ENCODE assay signal across 8 mouse cellular contexts in the genomic region with DNA sequence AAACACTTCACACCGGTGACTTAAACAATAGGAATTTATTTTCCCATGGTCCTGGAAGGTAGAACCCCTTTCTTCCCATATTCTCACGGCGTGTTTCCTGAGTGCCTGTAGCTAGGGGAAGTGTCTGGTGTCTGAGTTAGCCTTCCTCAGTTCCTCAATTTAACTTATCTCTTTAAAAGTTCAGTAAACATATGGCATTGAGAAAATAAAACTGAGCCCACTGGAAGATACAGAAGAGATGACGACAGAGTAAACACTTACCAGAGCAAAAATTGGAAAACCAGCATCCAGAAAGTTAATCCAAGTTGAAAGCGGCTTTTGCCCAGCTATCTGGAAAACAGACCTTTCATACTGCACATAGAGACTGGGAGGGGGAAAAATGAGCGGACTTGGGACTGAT. TPM values are rescaled to one million over a fixed set of nuclear protein-coding genes. Genes with fewer than 3 reads are reported as not detected.
DNase-seq lines count a peak whose midpoint lies in the region; ATAC-seq and TF ChIP-seq lines count a peak whose summit lies in the region.

No protein-coding gene starts in this region.

- intact Hi-C loops in left cerebral cortex, postnatal 10 days (cut with DNase I) = no loop called here

- H3K36me3 ChIP-seq in embryonic facial prominence, embryonic 15.5 days = peaks cover 2% of the 10 kb centered on the region; the same call in 1 of the 2 replicates
- H3K36me3 ChIP-seq in hindbrain, postnatal 0 days (ENCODE audit: insufficient read depth, low read length) = no peaks in the 10 kb centered on the region
- H3K36me3 ChIP-seq in midbrain, embryonic 10.5 days = peaks cover 4% of the 10 kb centered on the region

- peak; percentile 18 for DNase-seq in thymus, postnatal 0 days (ENCODE audit: low spot score)
- DNase-seq in thymus, adult 18-20 months = no peak
- DNase-seq in hindbrain, postnatal 0 days (ENCODE audit: low spot score) = no peak
- no peak for DNase-seq in midbrain, embryonic 10.5 days (ENCODE audit: low spot score)
- DNase-seq in gastrocnemius, adult 18-20 months (ENCODE audit: low spot score) = no peak
- no peak for DNase-seq in left cerebral cortex, postnatal 10 days (ENCODE audit: extremely low spot score in 1 of 2, low spot score in 2 of 2)
- DNase-seq in layer of hippocampus, adult 8-10 months (ENCODE audit: low spot score in 2 of 2) = no peak

- 28% methylated on average over 6 of the region's 6 CpGs for WGBS in embryonic facial prominence, embryonic 15.5 days
- WGBS in hindbrain, postnatal 0 days = 44% methylated on average over 6 of the region's 6 CpGs
- 55% methylated on average over 6 of the region's 6 CpGs for WGBS in midbrain, embryonic 10.5 days

- TF ChIP-seq CTCF in hindbrain, postnatal 0 days (IDR thresholded peaks at IDR 0.05; ENCODE audit: low read depth) = no peak

- no peaks in the 10 kb centered on the region for H3K27me3 ChIP-seq in embryonic facial prominence, embryonic 15.5 days
- H3K27me3 ChIP-seq in hindbrain, postnatal 0 days (ENCODE audit: insufficient read depth, low read length) = no peaks in the 10 kb centered on the region
- H3K27me3 ChIP-seq in midbrain, embryonic 10.5 days (ENCODE audit: low read depth, poor library complexity, severe bottlenecking) = no peaks in the 10 kb centered on the region

- peak overlapping the region; percentile 73 for H3K4me2 ChIP-seq in embryonic facial prominence, embryonic 15.5 days (replicated peaks)
- H3K4me2 ChIP-seq in hindbrain, postnatal 0 days (ENCODE audit: low read depth, low read length) = peak overlapping the region; percentile 62

- H3K9me3 ChIP-seq in embryonic facial prominence, embryonic 15.5 days (replicated peaks) = no peaks in the 10 kb centered on the region
- no peaks in the 10 kb centered on the region for H3K9me3 ChIP-seq in hindbrain, postnatal 0 days (ENCODE audit: low read length)
- no peaks in the 10 kb centered on the region for H3K9me3 ChIP-seq in midbrain, embryonic 10.5 days (replicated peaks)

- H3K9ac ChIP-seq in embryonic facial prominence, embryonic 15.5 days = no peak overlapping the region; the same call in 1 of the 2 replicates
- peak overlapping the region; percentile 56; the same call in 1 of the 2 replicates for H3K9ac ChIP-seq in hindbrain, postnatal 0 days (replicated peaks; ENCODE audit: low read length)

- ATAC-seq in embryonic facial prominence, embryonic 15.5 days (ENCODE audit: insufficient number of reproducible peaks, low FRiP score, low TSS enrichment, low read depth) = no peak
- no peak for ATAC-seq in hindbrain, postnatal 0 days

- peaks cover 10% of the 10 kb centered on the region; the same call in 1 of the 2 replicates for H3K4me1 ChIP-seq in embryonic facial prominence, embryonic 15.5 days
- no peaks in the 10 kb centered on the region for H3K4me1 ChIP-seq in hindbrain, postnatal 0 days (ENCODE audit: insufficient read depth, low read length)
- H3K4me1 ChIP-seq in midbrain, embryonic 10.5 days = peaks cover 24% of the 10 kb centered on the region

- H3K4me3 ChIP-seq in embryonic facial prominence, embryonic 15.5 days (replicated peaks) = peak overlapping the region; percentile 87
- H3K4me3 ChIP-seq in hindbrain, postnatal 0 days (ENCODE audit: low read length) = peak overlapping the region; percentile 62
- peak overlapping the region; percentile 91 for H3K4me3 ChIP-seq in midbrain, embryonic 10.5 days

- H3K27ac ChIP-seq in embryonic facial prominence, embryonic 15.5 days (replicated peaks) = peak overlapping the region; percentile 88
- H3K27ac ChIP-seq in hindbrain, postnatal 0 days = peak overlapping the region; percentile 62; the same call in 1 of the 2 replicates
- H3K27ac ChIP-seq in midbrain, embryonic 10.5 days (replicated peaks) = peak overlapping the region; percentile 93

RNA-seq across cellular contexts. Expression of a gene that starts 0.7 kb away (rescaled TPM):
- 2.4 and 3.8 TPM in 2 replicates for polyA plus RNA-seq in thymus, postnatal 0 days (2015; fragmentation: Nextera tagmentation; extraction: Ambion mirVana)
- polyA plus RNA-seq in embryonic facial prominence, embryonic 15.5 days (2015; fragmentation: Nextera tagmentation; extraction: Ambion mirVana) = 6.9 and 7.9 TPM in 2 replicates
- total RNA-seq in hindbrain, postnatal 0 days (2014; rRNA removed) = 1.8 and 2.8 TPM in 2 replicates
- 4.5 and 4.8 TPM in 2 replicates for polyA plus RNA-seq in hindbrain, postnatal 0 days (2015; fragmentation: Nextera tagmentation; extraction: Ambion mirVana)
- polyA plus RNA-seq in midbrain, embryonic 10.5 days (2016; fragmentation: Nextera tagmentation; extraction: Ambion mirVana) = 9.4 and 10.3 TPM in 2 replicates
- total RNA-seq in gastrocnemius, adult 18-20 months (2021) = under 1 TPM; 0.53 to 0.66 TPM
- 1 to 10 TPM; 2.6 to 2.7 TPM for total RNA-seq in left cerebral cortex, postnatal 10 days (2021)
- total RNA-seq in layer of hippocampus, adult 8-10 months (2022) = 1 to 10 TPM; 1.6 to 3.0 (median 2.6) TPM

RNA-seq across cellular contexts. Expression of a gene that starts 27.3 kb away (rescaled TPM):
- 23.7 and 23.8 TPM in 2 replicates for polyA plus RNA-seq in thymus, postnatal 0 days (2015; fragmentation: Nextera tagmentation; extraction: Ambion mirVana)
- 25.9 and 26.4 TPM in 2 replicates for polyA plus RNA-seq in embryonic facial prominence, embryonic 15.5 days (2015; fragmentation: Nextera tagmentation; extraction: Ambion mirVana)
- total RNA-seq in hindbrain, postnatal 0 days (2014; rRNA removed) = 7.4 and 8.6 TPM in 2 replicates
- polyA plus RNA-seq in hindbrain, postnatal 0 days (2015; fragmentation: Nextera tagmentation; extraction: Ambion mirVana) = 13.4 and 13.6 TPM in 2 replicates
- polyA plus RNA-seq in midbrain, embryonic 10.5 days (2016; fragmentation: Nextera tagmentation; extraction: Ambion mirVana) = 36.6 and 39.0 TPM in 2 replicates
- total RNA-seq in gastrocnemius, adult 18-20 months (2021) = 1 to 10 TPM in 1 of 2 experiments, under 1 TPM in 1; 0.91 to 1.7 TPM
- total RNA-seq in left cerebral cortex, postnatal 10 days (2021) = 10 to 100 TPM; 11.3 to 11.5 TPM
- 10 to 100 TPM; 11.9 to 16.2 (median 14.0) TPM for total RNA-seq in layer of hippocampus, adult 8-10 months (2022)
